Mouse (Mus musculus): ENCODE data around the gene Mdc1.
"Not testable (repeated sequence)": the region's sequence is repeated elsewhere in the genome, so short reads cannot be mapped to it uniquely, and the experiment has no call there.

Gene Mdc1

GRCm38 (mm10) chr17:35822564-35822963 lies 18.8 kb upstream of the Mdc1 start:
- no peak for DNase-seq (ENCODE audit: low read depth, low spot score)

- DNase-seq (ENCODE audit: low read depth, low spot score): peak; percentile 90
Measured at GRCm38 (mm10) chr17:35822964-35823937, 18.1 kb upstream of the Mdc1 start, which contains the start of gene Flot1. Flot1 (plus strand) TSS chr17:35823230.

- DNase-seq (ENCODE audit: low read depth, low spot score): no peak
Measured at GRCm38 (mm10) chr17:35824402-35824801, 16.9 kb upstream of the Mdc1 start.

- DNase-seq (ENCODE audit: low read depth, low spot score): no peak
Measured at GRCm38 (mm10) chr17:35825109-35825850, 16.0 kb upstream of the Mdc1 start.

- peak; percentile 84 for DNase-seq (ENCODE audit: low read depth, low spot score)
Measured at GRCm38 (mm10) chr17:35829737-35830136, 11.6 kb upstream of the Mdc1 start.

- no peak for DNase-seq (ENCODE audit: low read depth, low spot score)
Measured at GRCm38 (mm10) chr17:35832400-35833238, 8.7 kb upstream of the Mdc1 start.

GRCm38 (mm10) chr17:35833239-35833751 lies 8.0 kb upstream of the Mdc1 start:
- DNase-seq (ENCODE audit: low read depth, low spot score): no peak

- no peak for DNase-seq (ENCODE audit: low read depth, low spot score)
Measured at GRCm38 (mm10) chr17:35833894-35834293, 7.4 kb upstream of the Mdc1 start.

- no peak for DNase-seq (ENCODE audit: low read depth, low spot score)
Measured at GRCm38 (mm10) chr17:35834696-35835422, 6.5 kb upstream of the Mdc1 start.

GRCm38 (mm10) chr17:35835424-35836140 lies 5.7 kb upstream of the Mdc1 start:
- no peak for DNase-seq (ENCODE audit: low read depth, low spot score)

- DNase-seq (ENCODE audit: low read depth, low spot score): peak; percentile 90
Measured at GRCm38 (mm10) chr17:35836178-35836965, 4.9 kb upstream of the Mdc1 start.

GRCm38 (mm10) chr17:35836991-35837422 lies 4.3 kb upstream of the Mdc1 start:
- DNase-seq (ENCODE audit: low read depth, low spot score): peak; percentile 94

- peak; percentile 81 for DNase-seq (ENCODE audit: low read depth, low spot score)
Measured at GRCm38 (mm10) chr17:35837487-35837886, 3.8 kb upstream of the Mdc1 start.

- peak; percentile 96 for DNase-seq (ENCODE audit: low read depth, low spot score)
Measured at GRCm38 (mm10) chr17:35838122-35838544, 3.2 kb upstream of the Mdc1 start, which contains the start of gene Tubb5. Tubb5 (minus strand) TSS chr17:35838306.

GRCm38 (mm10) chr17:35838570-35838969 lies 2.7 kb upstream of the Mdc1 start:
- no peak for DNase-seq (ENCODE audit: low read depth, low spot score)

- DNase-seq (ENCODE audit: low read depth, low spot score): not testable (repeated sequence)
Measured at GRCm38 (mm10) chr17:35839002-35839401, 2.3 kb upstream of the Mdc1 start.

- DNase-seq (ENCODE audit: low read depth, low spot score): no peak
Measured at GRCm38 (mm10) chr17:35840561-35840960, 754 bp upstream of the Mdc1 start.

GRCm38 (mm10) chr17:35842006-35842405 lies 691 bp downstream of the Mdc1 start:
- DNase-seq (ENCODE audit: low read depth, low spot score): no peak

GRCm38 (mm10) chr17:35843514-35843913 lies 2.2 kb downstream of the Mdc1 start:
- DNase-seq (ENCODE audit: low read depth, low spot score): no peak
